Mouse (Mus musculus) MEL (cell line): Measurements from ENCODE around the gene Atg13. TPM values are rescaled to one million over a fixed set of nuclear protein-coding genes. Genes with fewer than 3 reads are reported as not detected.

Experiments used
- DNase-seq: peaks from one replicate; pipeline ENCODE4 v3.0.0; 2011; ENCODE audit warnings: low read depth, low spot score
- H3K27ac ChIP-seq: 2 replicates; pipeline ENCODE4 v1.5.1; 2012; ENCODE audit warnings: low read depth, mild to moderate bottlenecking, control low read depth, low read length, moderate library complexity; ENCODE audit not compliant: control insufficient read depth
- H3K27me3 ChIP-seq, 2 experiments: fragments of 150-350 bp in 1 of 2; sonication (generic) in 1 of 2; 2 replicates each; pipeline ENCODE4 v1.6.1; 2012; ENCODE audit warnings: low read length in 2 of 2, mild to moderate bottlenecking in 2 of 2, improper control_type of control experiment in 1 of 2, moderate library complexity in 1 of 2; ENCODE audit not compliant: insufficient read depth in 2 of 2, control insufficient read depth in 1 of 2
- H3K36me3 ChIP-seq, 2 experiments: 2 replicates each; pipeline ENCODE4 v1.6.1; 2012 to 2014; ENCODE audit warnings: low read length in 2 of 2, improper control_type of control experiment in 1 of 2, inconsistent platforms in 1 of 2, mild to moderate bottlenecking in 1 of 2; ENCODE audit not compliant: insufficient read depth in 2 of 2, control insufficient read depth in 1 of 2
- H3K4me1 ChIP-seq, 2 experiments: fragments of 150-350 bp in 1 of 2; sonication (generic) in 1 of 2; 2 replicates each; pipeline ENCODE4 v1.6.1; 2012; ENCODE audit warnings: low read length in 2 of 2, improper control_type of control experiment in 1 of 2, mild to moderate bottlenecking in 1 of 2; ENCODE audit not compliant: insufficient read depth in 2 of 2, control insufficient read depth in 1 of 2
- H3K4me3 ChIP-seq, 2 experiments: fragments of 150-350 bp in 1 of 2; sonication (generic) in 1 of 2; 2 replicates each; pipeline ENCODE4 v1.5.1; 2012; ENCODE audit warnings: low read depth in 2 of 2, low read length in 2 of 2, mild to moderate bottlenecking in 2 of 2, moderate library complexity in 2 of 2, control low read depth in 1 of 2, improper control_type of control experiment in 1 of 2; ENCODE audit not compliant: control insufficient read depth in 1 of 2, insufficient read depth in 1 of 2
- H3K79me2 ChIP-seq: 2 replicates; pipeline ENCODE4 v1.6.1; 2012; ENCODE audit warnings: mild to moderate bottlenecking, low read length, moderate library complexity; ENCODE audit not compliant: control insufficient read depth, poor library complexity, insufficient read depth
- H3K9ac ChIP-seq: 2 replicates; pipeline ENCODE4 v1.6.1; 2012; ENCODE audit warnings: low read depth, mild to moderate bottlenecking, control low read depth, low read length, moderate library complexity; ENCODE audit not compliant: control insufficient read depth, poor library complexity, severe bottlenecking
- H3K9me3 ChIP-seq: fragments of 150-350 bp; sonication (generic); replicated peaks from 2 replicates; pipeline ENCODE4 v1.6.1; 2012; ENCODE audit warnings: mild to moderate bottlenecking, low read length, improper control_type of control experiment, moderate library complexity; ENCODE audit not compliant: insufficient read depth
- CHD2 ChIP-seq: IDR thresholded peaks from 2 replicates; pipeline ENCODE4 v1.6.1; 2011; ENCODE audit warnings: low read length, improper control_type of control experiment
- CTCF ChIP-seq, 3 experiments: IDR thresholded peaks in 2 of 3; conservative IDR thresholded peaks in 1 of 3; 2 replicates each; pipeline ENCODE4 v1.5.1; 2011 to 2012; ENCODE audit warnings: low read length in 3 of 3, low read depth in 2 of 3, mild to moderate bottlenecking in 2 of 3, improper control_type of control experiment in 1 of 3, inconsistent platforms in 1 of 3, mixed read lengths in 1 of 3, moderate library complexity in 1 of 3; ENCODE audit not compliant: control insufficient read depth in 1 of 3, insufficient read depth in 1 of 3, poor library complexity in 1 of 3, severe bottlenecking in 1 of 3
- E2F4 ChIP-seq: IDR thresholded peaks from 2 replicates; pipeline ENCODE4 v1.6.1; 2011; ENCODE audit warnings: low read depth, low read length, improper control_type of control experiment, borderline replicate concordance
- ELF1 ChIP-seq: IDR thresholded peaks from 2 replicates; pipeline ENCODE4 v1.6.1; 2014; ENCODE audit warnings: low read depth, mild to moderate bottlenecking, inconsistent platforms, low read length, improper control_type of control experiment, moderate library complexity
- EP300 ChIP-seq, 2 experiments: IDR thresholded peaks; 2 replicates each; pipeline ENCODE4 v1.6.1; 2011; ENCODE audit warnings: improper control_type of control experiment in 2 of 2, low read length in 2 of 2, low read depth in 1 of 2, mild to moderate bottlenecking in 1 of 2
- ETS1 ChIP-seq: IDR thresholded peaks from 2 replicates; pipeline ENCODE4 v1.6.1; 2012; ENCODE audit warnings: low read depth, mild to moderate bottlenecking, inconsistent platforms, low read length, improper control_type of control experiment, moderate library complexity
- GABPA ChIP-seq: IDR thresholded peaks from 2 replicates; pipeline ENCODE4 v1.6.1; 2012; ENCODE audit warnings: low read depth, mild to moderate bottlenecking, inconsistent platforms, low read length, improper control_type of control experiment, moderate library complexity
- GATA1 ChIP-seq: IDR thresholded peaks from 2 replicates; pipeline ENCODE4 v1.6.1; 2011; ENCODE audit warnings: low read depth, low read length, improper control_type of control experiment
- HCFC1 ChIP-seq: IDR thresholded peaks from 2 replicates; pipeline ENCODE4 v1.6.1; 2012; ENCODE audit warnings: low read depth, mild to moderate bottlenecking, inconsistent platforms, low read length, improper control_type of control experiment, moderate library complexity
- KAT2A ChIP-seq: conservative IDR thresholded peaks from 2 replicates; pipeline ENCODE4 v1.6.1; 2012; ENCODE audit warnings: low read depth, low read length, improper control_type of control experiment, inconsistent platforms
- MAFK ChIP-seq: IDR thresholded peaks from 2 replicates; pipeline ENCODE4 v1.6.1; 2011; ENCODE audit warnings: low read depth, mild to moderate bottlenecking, low read length, improper control_type of control experiment, borderline replicate concordance
- MAX ChIP-seq: IDR thresholded peaks from 2 replicates; pipeline ENCODE4 v1.6.1; 2011; ENCODE audit warnings: low read length, improper control_type of control experiment
- MAZ ChIP-seq: IDR thresholded peaks from 2 replicates; pipeline ENCODE4 v1.6.1; 2012; ENCODE audit warnings: low read depth, mild to moderate bottlenecking, inconsistent platforms, low read length, improper control_type of control experiment
- MEF2A ChIP-seq: IDR thresholded peaks from 2 replicates; pipeline ENCODE4 v1.6.1; 2014; ENCODE audit warnings: low read depth, mild to moderate bottlenecking, inconsistent platforms, low read length, improper control_type of control experiment; ENCODE audit not compliant: poor library complexity, insufficient replicate concordance, severe bottlenecking; ENCODE audit errors: extremely low read depth
- MXI1 ChIP-seq: IDR thresholded peaks from 2 replicates; pipeline ENCODE4 v1.6.1; 2011; ENCODE audit warnings: mild to moderate bottlenecking, low read depth, low read length, improper control_type of control experiment
- MYB ChIP-seq: IDR thresholded peaks from 2 replicates; pipeline ENCODE4 v1.6.1; 2011; ENCODE audit warnings: mild to moderate bottlenecking, low read depth, low read length, improper control_type of control experiment
- MYC ChIP-seq: IDR thresholded peaks from 2 replicates; pipeline ENCODE4 v1.6.1; 2011; ENCODE audit warnings: low read depth, mild to moderate bottlenecking, low read length, improper control_type of control experiment, moderate library complexity
- NELFE ChIP-seq: IDR thresholded peaks from 2 replicates; pipeline ENCODE4 v1.6.1; 2011; ENCODE audit warnings: low read depth, low read length, improper control_type of control experiment
- NRF1 ChIP-seq: IDR thresholded peaks from 2 replicates; pipeline ENCODE4 v1.6.1; 2014; ENCODE audit warnings: low read depth, mild to moderate bottlenecking, inconsistent platforms, low read length, improper control_type of control experiment, moderate library complexity; ENCODE audit not compliant: poor library complexity, insufficient read depth, severe bottlenecking
- POLR2A ChIP-seq, 2 experiments: IDR thresholded peaks; 2 replicates each; pipeline ENCODE4 v1.6.1; 2011 to 2012; ENCODE audit warnings: low read length in 2 of 2, mild to moderate bottlenecking in 2 of 2, control low read depth in 1 of 2, improper control_type of control experiment in 1 of 2, low read depth in 1 of 2, moderate library complexity in 1 of 2; ENCODE audit not compliant: control insufficient read depth in 1 of 2, insufficient read depth in 1 of 2, poor library complexity in 1 of 2
- POLR2AphosphoS2 ChIP-seq: IDR thresholded peaks from 2 replicates; pipeline ENCODE4 v1.6.1; 2011; ENCODE audit warnings: low read length, improper control_type of control experiment
- POLR2AphosphoS5 ChIP-seq: IDR thresholded peaks from 2 replicates; pipeline ENCODE4 v1.6.1; 2012; ENCODE audit warnings: low read depth, borderline replicate concordance, mild to moderate bottlenecking, inconsistent platforms, low read length, moderate library complexity, mixed read lengths
- RCOR1 ChIP-seq: IDR thresholded peaks from 2 replicates; pipeline ENCODE4 v1.6.1; 2012; ENCODE audit warnings: low read depth, mild to moderate bottlenecking, inconsistent platforms, low read length, improper control_type of control experiment
- SIN3A ChIP-seq: IDR thresholded peaks from 2 replicates; pipeline ENCODE4 v1.6.1; 2012; ENCODE audit warnings: low read length, improper control_type of control experiment, inconsistent platforms
- SMC3 ChIP-seq: IDR thresholded peaks from 2 replicates; pipeline ENCODE4 v1.6.1; 2011; ENCODE audit warnings: low read depth, low read length, improper control_type of control experiment
- TAL1 ChIP-seq: IDR thresholded peaks from 2 replicates; pipeline ENCODE4 v1.6.1; 2012; ENCODE audit warnings: mild to moderate bottlenecking, inconsistent platforms, low read length, moderate library complexity, mixed read lengths
- TCF12 ChIP-seq: IDR thresholded peaks from 2 replicates; pipeline ENCODE4 v1.6.1; 2014; ENCODE audit warnings: low read depth, mild to moderate bottlenecking, inconsistent platforms, low read length, improper control_type of control experiment, moderate library complexity
- UBTF ChIP-seq: IDR thresholded peaks from 2 replicates; pipeline ENCODE4 v1.6.1; 2012; ENCODE audit warnings: low read depth, mild to moderate bottlenecking, inconsistent platforms, low read length, improper control_type of control experiment, moderate library complexity, borderline replicate concordance; ENCODE audit not compliant: insufficient read depth
- USF1 ChIP-seq: IDR thresholded peaks from 2 replicates; pipeline ENCODE4 v1.6.1; 2014; ENCODE audit warnings: low read depth, mild to moderate bottlenecking, inconsistent platforms, low read length, improper control_type of control experiment, moderate library complexity
- USF2 ChIP-seq, 2 experiments: IDR thresholded peaks; 2 replicates each; pipeline ENCODE4 v1.6.1; 2011 to 2012; ENCODE audit warnings: improper control_type of control experiment in 2 of 2, low read length in 2 of 2, borderline replicate concordance in 1 of 2, inconsistent platforms in 1 of 2, low read depth in 1 of 2, mild to moderate bottlenecking in 1 of 2; ENCODE audit not compliant: insufficient read depth in 1 of 2
- ZC3H11A ChIP-seq: IDR thresholded peaks from 2 replicates; pipeline ENCODE4 v1.6.1; 2012; ENCODE audit warnings: low read depth, mild to moderate bottlenecking, inconsistent platforms, low read length, improper control_type of control experiment
- ZKSCAN1 ChIP-seq: IDR thresholded peaks from 2 replicates; pipeline ENCODE4 v1.6.1; 2012; ENCODE audit warnings: low read depth, mild to moderate bottlenecking, inconsistent platforms, low read length, improper control_type of control experiment, moderate library complexity
- ZMIZ1 ChIP-seq: IDR thresholded peaks from 2 replicates; pipeline ENCODE4 v1.6.1; 2012; ENCODE audit warnings: low read depth, mild to moderate bottlenecking, inconsistent platforms, low read length, improper control_type of control experiment, moderate library complexity
- ZNF384 ChIP-seq: IDR thresholded peaks from 2 replicates; pipeline ENCODE4 v1.6.1; 2012; ENCODE audit warnings: low read depth, mild to moderate bottlenecking, inconsistent platforms, low read length, improper control_type of control experiment
- polyA plus RNA-seq, 2 experiments: library from polyadenylated mRNA; stranded (reverse) in 1 of 2; unstranded in 1 of 2; fragments of >175 nt in 1 of 2; fragments of >200 nt in 1 of 2; gene quantifications; 2 replicates each; pipeline versions ENCODE4 v1.2.1 to v1.2.4; 2012; ENCODE audit warnings: low replicate concordance in 2 of 2, low read depth in 1 of 2; ENCODE audit not compliant: insufficient read length in 2 of 2, insufficient read depth in 1 of 2, missing spikeins in 1 of 2
- total RNA-seq: library from RNA; depleted of rRNA; stranded (reverse); fragments of 300-350 nt; gene quantifications from 2 replicates; pipeline ENCODE4 v1.2.3, GENCODE M21; 2012; rRNA removed

The Atg13 gene
- total RNA-seq (7.4 and 8.4 TPM in 2 replicates), polyA plus RNA-seq (10 to 100 TPM in 1 of 2 experiments, not detected in 1; 27.7 TPM)

DNA sequence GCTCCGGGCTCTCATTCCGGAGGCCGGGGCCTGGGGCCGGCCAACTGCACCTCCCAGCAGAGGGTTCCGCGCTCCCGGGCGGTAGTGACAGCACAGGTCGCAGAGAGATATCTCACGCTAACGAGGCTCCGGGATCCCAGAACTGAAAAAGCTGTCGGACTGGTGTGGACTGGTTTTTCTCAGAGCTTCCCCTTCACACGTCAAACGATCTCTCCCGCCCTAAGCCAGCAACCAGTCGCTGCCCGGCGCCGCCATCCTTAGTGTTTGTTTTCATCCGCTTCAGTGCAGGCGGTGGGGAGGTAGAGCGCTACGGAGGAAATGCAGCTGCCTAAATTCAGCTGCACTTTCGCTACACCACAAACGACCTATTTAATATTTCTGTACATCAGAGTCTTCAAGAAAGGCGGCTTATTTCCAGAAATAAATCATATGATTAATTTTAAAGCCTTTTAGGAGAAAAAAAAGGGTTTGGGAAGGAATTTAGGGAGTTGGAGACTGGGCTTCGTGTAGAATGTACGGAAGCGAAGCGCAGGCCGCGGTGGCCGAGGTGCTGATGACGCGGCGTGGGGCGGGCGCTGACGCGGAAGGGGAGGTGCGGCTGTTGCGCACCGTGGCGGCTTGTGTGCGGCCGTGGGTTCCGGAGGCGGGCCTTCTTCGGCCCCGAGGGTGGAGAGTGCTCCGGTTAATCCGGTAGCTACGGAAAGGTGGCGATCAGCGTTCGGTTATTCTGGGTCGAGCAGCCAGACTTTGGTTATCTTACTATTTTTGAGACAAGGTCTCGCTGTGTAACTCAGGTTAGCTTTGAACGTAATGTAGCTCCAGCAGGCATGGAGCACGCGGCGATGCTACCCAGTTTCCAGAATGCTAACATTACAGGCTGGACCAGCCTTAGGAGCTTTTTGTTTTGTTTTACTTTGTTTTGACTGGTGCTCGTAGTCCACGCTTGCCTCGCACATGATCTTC lies at the start of gene Atg13, which contains the start of gene Harbi1:
Atg13 (minus strand) TSS at position 305 of the 963 bp plus-strand sequence.
Harbi1 (plus strand) TSS at position 581 of the 963 bp plus-strand sequence.
- H3K27ac ChIP-seq: peak within 1 kb of the TSS; percentile 89
- peaks cover 6 to 13% of the 10 kb centered on the region in 2 experiments for H3K4me1 ChIP-seq
- no peaks in the 10 kb centered on the region for H3K9me3 ChIP-seq
- peaks cover 0 to 19% of the 10 kb centered on the region in 2 experiments; a peak in 3 of 4 replicates for H3K36me3 ChIP-seq
- peak; percentile 96 for DNase-seq
- no peaks in the 10 kb centered on the region for H3K27me3 ChIP-seq
- peak within 1 kb of the TSS; percentile 86 for H3K9ac ChIP-seq
- H3K79me2 ChIP-seq: peaks cover 19% of the 10 kb centered on the region
- peak within 1 kb of the TSS; percentile 80 to 85 for H3K4me3 ChIP-seq
- TF ChIP-seq CTCF (IDR thresholded peaks at IDR 0.05 in 2 of 3, conservative IDR thresholded peaks at IDR 0.05 in 1 of 3; ENCODE audit: control insufficient read depth in 1 of 3, insufficient read depth in 1 of 3, low read depth in 2 of 3, low read length in 3 of 3, poor library complexity in 1 of 3, severe bottlenecking in 1 of 3) (no peak), E2F4 (no peak), USF2 (IDR thresholded peaks at IDR 0.05; ENCODE audit: borderline replicate concordance in 1 of 2, insufficient read depth in 1 of 2, low read depth in 1 of 2, low read length in 2 of 2) (no peak), POLR2AphosphoS5 (no peak), MYB (no peak), USF1 (no peak), MYC (0 out of 2 replicates have a peak, but pooled peaks have one; percentile 58), HCFC1 (peak; percentile 92), RCOR1 (no peak), TAL1 (no peak), ELF1 (peak; percentile 92), MAZ (0 out of 2 replicates have a peak, but pooled peaks have one; percentile 15), POLR2A (IDR thresholded peaks at IDR 0.05; ENCODE audit: control insufficient read depth in 1 of 2, insufficient read depth in 1 of 2, low read depth in 1 of 2, low read length in 2 of 2, poor library complexity in 1 of 2) (peak; percentile 75 to 86), GATA1 (no peak), NRF1 (peak; percentile 62), ETS1 (peak; percentile 34; the same call in 1 of the 2 replicates), CHD2 (no peak), NELFE (peak; percentile 82), SIN3A (peak; percentile 88), ZKSCAN1 (no peak), TCF12 (peak; percentile 24), GABPA (no peak), KAT2A (no peak; the same call in 1 of the 2 replicates), ZC3H11A (peak; percentile 100), ZNF384 (no peak), MAFK (no peak), MXI1 (peak; percentile 79), EP300 (IDR thresholded peaks at IDR 0.05; ENCODE audit: low read depth in 1 of 2, low read length in 2 of 2) (no peak), ZMIZ1 (peak; percentile 82; the same call in 1 of the 2 replicates), UBTF (no peak), MAX (peak; percentile 66), SMC3 (no peak), POLR2AphosphoS2 (peak; percentile 85), MEF2A (0 out of 2 replicates have a peak, but pooled peaks have one; percentile 14)
